Mouse (Mus musculus): ENCODE measurements around the gene Erich6.
"Not testable (repeated sequence)": the region's sequence is repeated elsewhere in the genome, so short reads cannot be mapped to it uniquely, and the experiment has no call there.

Erich6 gene

GRCm38 (mm10) chr3:58631693-58632092 lies 5.3 kb downstream of the Erich6 start:
- DNase-seq = no peak

- DNase-seq = no peak
These were observed 12.0 kb downstream of the Erich6 start for GRCm38 (mm10) chr3:58624981-58625380.

GRCm38 (mm10) chr3:58622665-58623394 lies 14.2 kb downstream of the Erich6 start:
- no peak for DNase-seq

GRCm38 (mm10) chr3:58621066-58621465 lies 15.9 kb downstream of the Erich6 start:
- DNase-seq = no peak

- no peak for DNase-seq
These were observed 27.0 kb downstream of the Erich6 start for GRCm38 (mm10) chr3:58609985-58610384.

- no peak for DNase-seq
These were observed 28.5 kb downstream of the Erich6 start for GRCm38 (mm10) chr3:58608506-58608905.

GRCm38 (mm10) chr3:58593623-58594022 lies 43.4 kb downstream of the Erich6 start:
- DNase-seq = no peak

GRCm38 (mm10) chr3:58592666-58593065 lies 44.3 kb downstream of the Erich6 start:
- DNase-seq = not testable (repeated sequence)

- not testable (repeated sequence) for DNase-seq
These were observed 46.5 kb downstream of the Erich6 start for GRCm38 (mm10) chr3:58590544-58590943.

GRCm38 (mm10) chr3:58582788-58583426 lies 54.1 kb downstream of the Erich6 start:
- DNase-seq = no peak

GRCm38 (mm10) chr3:58582297-58582696 lies 54.7 kb downstream of the Erich6 start:
- no peak for DNase-seq

- no peak for DNase-seq
These were observed 55.5 kb downstream of the Erich6 start for GRCm38 (mm10) chr3:58581530-58581929.

GRCm38 (mm10) chr3:58577506-58578050 lies 59.4 kb downstream of the Erich6 start:
- no peak for DNase-seq

- no peak for DNase-seq
These were observed 59.9 kb downstream of the Erich6 start for GRCm38 (mm10) chr3:58577067-58577503.

- DNase-seq = peak; percentile 98
These were observed 60.6 kb downstream of the Erich6 start, which contains the start of gene Selenot for GRCm38 (mm10) chr3:58576137-58577066. Selenot (plus strand) TSS chr3:58576636.

GRCm38 (mm10) chr3:58570821-58571220 lies 66.2 kb downstream of the Erich6 start:
- no peak for DNase-seq
